Mouse (Mus musculus): ENCODE results near the gene Nudt3.

DNA sequence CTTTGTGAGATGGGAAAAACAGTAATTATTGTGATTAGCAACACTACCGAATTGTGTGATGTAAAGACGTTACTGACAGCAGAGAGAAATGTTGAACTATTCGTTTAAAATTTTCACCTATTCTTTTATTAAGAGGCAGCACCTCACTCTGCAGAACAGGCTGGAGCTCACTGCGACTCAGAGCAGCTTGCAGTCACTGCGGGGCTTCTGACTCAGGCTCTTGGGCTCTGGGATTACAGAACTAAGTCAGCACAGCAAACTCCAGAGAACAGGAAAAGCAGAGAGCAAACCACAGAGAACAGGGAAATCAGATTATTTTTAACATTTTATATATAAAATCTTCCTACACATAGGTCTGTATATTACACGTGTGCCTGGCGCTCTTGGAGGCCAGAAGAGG is 13.7 kb downstream of the Nudt3 start:
- TF ChIP-seq POLR2A (IDR thresholded peaks at IDR 0.05; ENCODE audit: borderline replicate concordance, control insufficient read depth, low read depth, low read length) (no peak), CTCF (IDR thresholded peaks at IDR 0.05; ENCODE audit: control insufficient read depth, insufficient read depth, low read length) (no peak)
